Mouse (Mus musculus): ENCODE results near the gene Hdlbp. TPM values are rescaled to one million over a fixed set of nuclear protein-coding genes. Genes with fewer than 3 reads are reported as not detected.

Gene Hdlbp
- total and polyA plus RNA-seq, 3 experiments = 141 to 1,954 (median 271) TPM

DNA sequence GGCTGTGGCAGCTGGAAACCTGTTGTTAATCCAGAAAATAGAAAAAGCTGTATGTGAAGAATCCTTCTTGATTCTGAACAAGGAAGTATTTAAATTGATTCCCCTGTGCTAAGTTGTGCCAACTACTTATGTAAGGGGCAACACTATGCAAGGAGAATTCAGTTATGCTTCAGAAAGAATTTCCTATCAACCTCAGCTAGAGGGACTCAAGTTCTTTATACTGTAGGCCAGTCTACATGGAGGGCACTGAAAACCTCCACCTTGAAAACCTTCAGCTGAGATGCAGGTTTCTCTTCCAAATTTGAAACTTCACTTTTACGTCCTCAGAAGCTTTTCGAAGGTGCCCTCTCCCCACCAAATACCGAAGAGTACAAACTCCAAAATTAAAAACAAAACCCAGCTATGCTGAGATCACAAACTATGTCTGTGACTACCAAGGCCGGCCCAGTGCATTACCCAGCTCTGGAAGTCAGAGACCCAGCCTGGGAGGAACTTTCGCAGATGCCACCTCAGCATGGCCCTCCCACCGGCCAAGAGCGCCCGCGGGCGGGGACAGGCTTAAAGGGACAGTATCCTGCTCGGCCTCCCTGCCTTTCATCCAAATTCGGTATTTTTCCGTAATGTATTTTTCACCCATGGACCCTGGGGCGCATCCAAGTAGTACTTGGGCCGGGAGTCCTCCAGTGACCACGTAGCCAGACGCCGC lies 34.1 kb downstream of the Hdlbp start:
- Histone ChIP-seq H3K9me3 (replicated peaks; ENCODE audit: insufficient read depth, low read length) (no peaks in the 10 kb centered on the region), H3K79me2 (ENCODE audit: control insufficient read depth, insufficient read depth, low read length, poor library complexity) (peaks cover 47% of the 10 kb centered on the region), H3K27ac (ENCODE audit: control insufficient read depth, low read depth, low read length) (peak overlapping the region; percentile 66), H3K36me3 (ENCODE audit: control insufficient read depth in 1 of 2, insufficient read depth in 2 of 2, low read length in 2 of 2) (peaks cover 21 to 23% of the 10 kb centered on the region in 2 experiments), H3K4me1 (ENCODE audit: control insufficient read depth in 1 of 2, insufficient read depth in 2 of 2, low read length in 2 of 2) (peaks cover 3 to 13% of the 10 kb centered on the region in 2 experiments; a peak in 3 of 4 replicates), H3K9ac (ENCODE audit: control insufficient read depth, low read depth, low read length, poor library complexity, severe bottlenecking) (peak overlapping the region; percentile 94), H3K27me3 (ENCODE audit: control insufficient read depth in 1 of 2, insufficient read depth in 2 of 2, low read length in 2 of 2) (no peaks in the 10 kb centered on the region), H3K4me3 (ENCODE audit: control insufficient read depth in 1 of 2, insufficient read depth in 1 of 2, low read depth in 2 of 2, low read length in 2 of 2) (peak overlapping the region; percentile 95 to 97)
- peak; percentile 84 for DNase-seq (ENCODE audit: low read depth, low spot score)
- TF ChIP-seq NRF1 (IDR thresholded peaks at IDR 0.05; ENCODE audit: insufficient read depth, low read depth, low read length, poor library complexity, severe bottlenecking) (no peak), ZKSCAN1 (IDR thresholded peaks at IDR 0.05; ENCODE audit: low read depth, low read length) (no peak), TBP (IDR thresholded peaks at IDR 0.05; ENCODE audit: low read depth, low read length) (no peak), E2F4 (IDR thresholded peaks at IDR 0.05; ENCODE audit: borderline replicate concordance, low read depth, low read length) (no peak), EP300 (IDR thresholded peaks at IDR 0.05; ENCODE audit: low read depth in 1 of 2, low read length in 2 of 2) (no peak), GATA1 (IDR thresholded peaks at IDR 0.05; ENCODE audit: low read depth, low read length) (no peak), RCOR1 (IDR thresholded peaks at IDR 0.05; ENCODE audit: low read depth, low read length) (no peak), MAFK (IDR thresholded peaks at IDR 0.05; ENCODE audit: borderline replicate concordance, low read depth, low read length) (no peak), SIN3A (IDR thresholded peaks at IDR 0.05; ENCODE audit: low read length) (peak; percentile 88), MEF2A (IDR thresholded peaks at IDR 0.05; ENCODE audit: extremely low read depth, insufficient replicate concordance, low read depth, low read length, poor library complexity, severe bottlenecking) (no peak), CTCF (IDR thresholded peaks at IDR 0.05 in 2 of 3, conservative IDR thresholded peaks at IDR 0.05 in 1 of 3; ENCODE audit: control insufficient read depth in 1 of 3, insufficient read depth in 1 of 3, low read depth in 2 of 3, low read length in 3 of 3, poor library complexity in 1 of 3, severe bottlenecking in 1 of 3) (peak in 1 of 3 experiments; percentile 1; a peak in 1 of 6 replicates), RAD21 (IDR thresholded peaks at IDR 0.05; ENCODE audit: low read depth, low read length) (no peak), BHLHE40 (IDR thresholded peaks at IDR 0.05; ENCODE audit: borderline replicate concordance, low read depth, low read length) (no peak), KAT2A (conservative IDR thresholded peaks at IDR 0.05; ENCODE audit: low read depth, low read length) (no peak), ZMIZ1 (IDR thresholded peaks at IDR 0.05; ENCODE audit: low read depth, low read length) (no peak), NELFE (IDR thresholded peaks at IDR 0.05; ENCODE audit: low read depth, low read length) (no peak), ZC3H11A (IDR thresholded peaks at IDR 0.05; ENCODE audit: low read depth, low read length) (no peak), MAZ (IDR thresholded peaks at IDR 0.05; ENCODE audit: low read depth, low read length) (0 out of 2 replicates have a peak, but pooled peaks have one; percentile 56), MYB (IDR thresholded peaks at IDR 0.05; ENCODE audit: low read depth, low read length) (no peak), MAX (IDR thresholded peaks at IDR 0.05; ENCODE audit: low read length) (no peak), HCFC1 (IDR thresholded peaks at IDR 0.05; ENCODE audit: low read depth, low read length) (no peak; the same call in 1 of the 2 replicates), JUND (IDR thresholded peaks at IDR 0.05; ENCODE audit: low read depth, low read length) (no peak), POLR2AphosphoS5 (IDR thresholded peaks at IDR 0.05; ENCODE audit: borderline replicate concordance, low read depth, low read length) (no peak), POLR2A (IDR thresholded peaks at IDR 0.05; ENCODE audit: control insufficient read depth in 1 of 2, insufficient read depth in 1 of 2, low read depth in 1 of 2, low read length in 2 of 2, poor library complexity in 1 of 2) (no peak), ETS1 (IDR thresholded peaks at IDR 0.05; ENCODE audit: low read depth, low read length) (no peak), SMC3 (IDR thresholded peaks at IDR 0.05; ENCODE audit: low read depth, low read length) (no peak), USF1 (IDR thresholded peaks at IDR 0.05; ENCODE audit: low read depth, low read length) (no peak), USF2 (IDR thresholded peaks at IDR 0.05; ENCODE audit: borderline replicate concordance in 1 of 2, insufficient read depth in 1 of 2, low read depth in 1 of 2, low read length in 2 of 2) (no peak), TCF12 (IDR thresholded peaks at IDR 0.05; ENCODE audit: low read depth, low read length) (no peak), UBTF (IDR thresholded peaks at IDR 0.05; ENCODE audit: borderline replicate concordance, insufficient read depth, low read depth, low read length) (0 out of 2 replicates have a peak, but pooled peaks have one; percentile 50), GABPA (IDR thresholded peaks at IDR 0.05; ENCODE audit: low read depth, low read length) (no peak), CHD1 (IDR thresholded peaks at IDR 0.05; ENCODE audit: low read depth, low read length) (no peak)
